Mouse (Mus musculus) adrenal gland, postnatal 36 days (tissue): Measurements from ENCODE around the gene Hhipl1. TPM values are rescaled to one million over a fixed set of nuclear protein-coding genes. Genes with fewer than 3 reads are reported as not detected.
A peak's percentile ranks its signal among the peaks of the same experiment; 100 is the strongest.

Experiments used
- DNase-seq, 2 experiments: peaks; one replicate each; pipeline ENCODE4 v3.0.0; 2021; ENCODE audit warnings: mixed read lengths in 1 of 2
- total RNA-seq, 2 experiments: library from RNA; stranded (reverse); gene quantifications; 2 replicates each; pipeline ENCODE4 v1.2.3; 2021

Hhipl1 gene
- total RNA-seq, 2 experiments from 2014 or later, result 0.76 to 0.86 TPM

DNA sequence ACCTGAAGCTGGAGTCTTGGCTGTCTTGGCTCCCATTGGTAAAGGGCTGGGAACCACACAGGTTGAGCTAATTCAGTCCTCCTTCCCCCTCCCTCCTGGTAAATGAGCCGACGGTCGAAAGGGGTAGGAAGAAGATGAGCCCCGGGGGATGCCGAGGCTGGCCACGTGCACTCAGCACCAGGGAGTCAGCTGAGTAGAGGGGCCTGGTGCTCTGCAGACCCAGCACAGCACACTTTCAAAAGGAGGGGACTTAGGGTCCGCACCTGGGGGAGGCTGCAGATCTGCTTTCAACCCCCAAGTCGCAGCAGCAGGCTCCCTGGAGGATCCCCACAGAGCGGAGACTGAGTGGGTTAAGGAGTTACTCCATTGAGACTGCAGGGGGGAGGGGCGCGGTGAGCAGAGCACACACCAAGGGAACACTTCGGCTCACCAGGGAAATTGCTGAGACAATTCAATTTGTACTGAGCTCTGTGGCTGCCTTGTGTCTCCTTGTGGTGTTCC, 28.7 kb upstream of the Hhipl1 start:
- no peak for DNase-seq

DNA sequence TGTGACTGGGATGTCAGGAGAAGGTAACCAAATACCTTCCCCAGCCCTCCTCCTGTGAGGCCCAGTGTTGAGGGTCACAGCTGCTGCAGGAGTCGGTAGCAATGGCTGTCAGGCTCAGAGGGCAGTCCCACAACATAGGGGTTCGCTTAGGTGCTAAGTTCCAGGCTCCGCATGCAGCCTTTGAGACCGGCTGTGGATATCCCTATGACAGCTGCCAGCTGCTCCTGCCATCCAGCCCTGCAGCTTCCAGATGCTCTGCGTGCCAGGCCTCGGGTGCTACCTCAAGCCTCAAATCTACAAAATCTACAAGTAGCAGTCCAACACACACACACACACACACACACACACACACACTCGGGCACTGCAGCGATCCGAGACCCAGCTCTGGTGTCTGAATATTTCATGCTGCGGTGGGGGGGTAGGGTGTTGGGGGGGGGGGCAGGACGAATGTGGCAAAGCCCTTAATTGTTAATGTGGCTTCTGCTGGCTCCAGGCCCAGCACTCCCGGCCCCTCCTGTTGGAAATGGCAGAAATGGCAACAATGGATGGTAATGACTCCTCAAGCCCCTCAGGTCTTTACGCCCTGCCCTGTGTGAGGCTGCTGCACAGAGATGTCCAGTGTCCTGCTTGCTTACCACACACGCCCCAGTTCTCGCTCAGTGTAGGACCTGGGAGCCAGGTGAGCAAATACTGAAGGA, 27.7 kb upstream of the Hhipl1 start:
- no peak for DNase-seq

GRCm38 (mm10) chr12:108284455-108285224, 21.4 kb upstream of the Hhipl1 start:
- DNase-seq, result peak in 1 of 2 experiments; percentile 27

DNA sequence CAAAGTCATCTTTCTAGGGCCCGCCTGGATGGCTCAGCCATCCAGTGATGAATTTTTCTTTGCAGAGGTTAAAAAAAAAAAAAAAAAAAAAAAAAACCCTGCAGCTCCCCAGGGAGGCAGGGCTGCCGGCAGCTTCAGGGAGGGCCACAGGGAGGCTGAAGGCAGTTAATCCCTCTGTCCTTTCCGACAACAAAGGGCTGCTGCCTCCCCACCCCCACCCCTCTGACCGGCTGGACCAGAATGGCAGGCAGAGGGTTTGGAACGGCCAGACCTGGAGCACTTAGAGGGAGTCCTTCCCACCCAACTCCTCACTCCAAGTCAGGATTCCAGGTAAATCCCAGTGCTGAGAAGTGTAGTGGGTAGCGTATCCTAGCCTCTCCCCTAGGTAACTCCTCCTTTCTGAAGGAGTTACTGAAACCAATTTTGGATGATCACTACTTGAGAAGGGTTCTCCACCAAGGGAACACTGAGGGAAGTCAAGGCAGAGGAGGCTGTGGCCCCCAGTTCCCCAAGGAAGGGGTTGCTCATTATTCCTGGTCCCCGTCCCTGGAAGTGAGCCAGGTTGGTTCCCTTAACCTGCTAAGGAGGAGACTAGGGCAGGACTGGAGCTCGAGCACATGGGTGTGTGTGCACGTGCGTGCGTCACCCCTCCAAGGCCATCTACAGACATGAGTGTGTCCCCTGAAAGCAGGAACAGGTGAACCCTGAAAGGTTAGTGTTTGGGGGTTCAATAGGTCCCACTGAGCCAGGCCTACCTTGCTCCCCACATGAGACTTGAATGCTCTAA, 20.7 kb upstream of the Hhipl1 start:
- no peak for DNase-seq

- no peak for DNase-seq
These were observed 19.7 kb upstream of the Hhipl1 start for GRCm38 (mm10) chr12:108286381-108286780.

DNA sequence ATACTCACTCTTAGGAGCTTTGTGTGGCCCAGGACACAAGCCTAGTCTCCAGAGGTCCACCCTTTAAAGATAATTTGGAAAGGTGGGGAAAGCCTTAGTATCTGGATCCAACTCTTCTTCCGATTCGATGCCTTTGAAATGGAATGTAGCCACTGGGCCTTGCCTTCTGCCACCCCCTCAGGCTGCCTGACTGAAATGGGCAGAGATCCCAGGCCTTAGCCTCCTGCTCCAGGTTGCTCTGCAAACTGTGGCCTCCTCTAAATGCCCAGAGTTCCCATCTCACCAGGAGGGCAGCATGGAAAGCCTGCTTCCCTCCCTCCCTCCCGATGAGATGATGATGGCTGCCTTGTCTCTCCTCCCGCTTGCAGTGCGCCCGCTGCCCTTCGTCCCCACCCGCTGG, 19.1 kb upstream of the Hhipl1 start:
- no peak for DNase-seq

- DNase-seq, result peak in 1 of 2 experiments; percentile 36
These were observed 17.8 kb upstream of the Hhipl1 start for GRCm38 (mm10) chr12:108288127-108288880.

- DNase-seq, result no peak
These were observed 13.7 kb upstream of the Hhipl1 start for GRCm38 (mm10) chr12:108292419-108292818.

DNA sequence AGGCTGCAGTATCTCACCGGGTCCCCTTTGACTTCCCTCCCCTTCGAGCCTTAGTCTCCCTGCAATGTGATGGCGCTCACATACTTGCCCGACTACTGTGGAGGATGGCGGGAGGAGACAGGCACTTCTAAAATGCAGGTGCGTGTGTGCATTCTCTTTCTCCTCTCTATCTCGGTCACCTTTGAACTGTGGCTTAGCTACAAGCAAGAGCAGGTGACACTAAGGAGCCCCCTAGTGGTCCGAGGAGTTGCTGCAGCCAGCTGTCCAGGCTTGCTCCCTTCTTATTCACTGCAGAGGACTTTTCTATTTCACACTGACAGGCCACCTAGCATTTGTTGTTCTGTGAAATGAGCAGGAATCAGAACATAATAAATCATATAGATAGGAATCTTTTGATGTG, 13.1 kb upstream of the Hhipl1 start:
- peak; percentile 83 to 88 for DNase-seq

GRCm38 (mm10) chr12:108294620-108295019, 11.4 kb upstream of the Hhipl1 start:
- DNase-seq, result peak in 1 of 2 experiments; percentile 53

GRCm38 (mm10) chr12:108297033-108297432, 9.0 kb upstream of the Hhipl1 start:
- DNase-seq, result no peak

DNA sequence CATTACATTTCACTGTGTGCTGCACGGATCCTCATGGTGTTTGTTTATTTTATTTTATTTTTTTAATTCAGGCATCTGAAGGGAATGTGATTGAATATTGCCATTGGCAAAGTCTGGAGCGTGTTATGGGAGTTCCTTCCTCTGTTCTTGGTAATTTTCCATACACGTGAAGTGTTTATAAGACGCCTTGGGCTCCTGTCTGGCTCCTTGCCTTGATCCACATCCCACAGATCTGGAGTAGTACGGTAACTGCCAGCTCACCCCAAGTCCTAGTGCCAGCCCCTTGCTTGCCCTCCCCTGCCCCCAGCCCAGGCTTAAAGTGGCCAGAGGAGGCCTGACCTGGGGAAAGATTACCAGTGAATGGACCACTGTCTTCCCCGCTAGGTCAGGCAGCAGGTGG, 5.1 kb upstream of the Hhipl1 start:
- no peak for DNase-seq

- DNase-seq, result no peak
These were observed 2.2 kb upstream of the Hhipl1 start for GRCm38 (mm10) chr12:108303778-108304365.

GRCm38 (mm10) chr12:108305172-108305571, 898 bp upstream of the Hhipl1 start:
- DNase-seq, result no peak

GRCm38 (mm10) chr12:108307553-108307952, 1.5 kb downstream of the Hhipl1 start:
- DNase-seq, result peak; percentile 62 to 75

DNA sequence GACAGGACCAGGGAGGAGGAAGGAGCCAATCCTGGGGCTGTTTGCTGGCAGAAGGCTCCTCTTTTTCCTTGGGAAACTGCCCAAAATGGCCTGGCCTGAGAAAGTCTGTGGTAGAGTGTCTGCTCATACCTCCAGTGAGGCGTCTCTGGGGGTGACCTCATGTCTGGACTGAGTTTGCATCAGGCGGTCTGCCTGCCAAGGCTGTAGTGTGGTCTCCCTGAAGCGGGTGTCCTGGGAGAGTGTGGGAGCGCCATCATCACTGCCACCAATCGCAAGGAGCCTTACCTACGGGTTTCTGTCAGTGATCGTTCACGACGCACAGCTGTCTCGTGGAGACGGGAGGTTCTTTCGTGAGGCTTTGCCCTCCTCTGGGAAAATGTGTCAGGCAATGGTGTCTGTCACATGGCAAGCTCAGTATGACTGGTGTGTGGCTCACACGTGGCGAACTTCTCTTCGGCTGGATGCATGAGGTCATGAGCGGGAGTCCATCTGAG, 2.3 kb downstream of the Hhipl1 start:
- DNase-seq, result no peak

DNA sequence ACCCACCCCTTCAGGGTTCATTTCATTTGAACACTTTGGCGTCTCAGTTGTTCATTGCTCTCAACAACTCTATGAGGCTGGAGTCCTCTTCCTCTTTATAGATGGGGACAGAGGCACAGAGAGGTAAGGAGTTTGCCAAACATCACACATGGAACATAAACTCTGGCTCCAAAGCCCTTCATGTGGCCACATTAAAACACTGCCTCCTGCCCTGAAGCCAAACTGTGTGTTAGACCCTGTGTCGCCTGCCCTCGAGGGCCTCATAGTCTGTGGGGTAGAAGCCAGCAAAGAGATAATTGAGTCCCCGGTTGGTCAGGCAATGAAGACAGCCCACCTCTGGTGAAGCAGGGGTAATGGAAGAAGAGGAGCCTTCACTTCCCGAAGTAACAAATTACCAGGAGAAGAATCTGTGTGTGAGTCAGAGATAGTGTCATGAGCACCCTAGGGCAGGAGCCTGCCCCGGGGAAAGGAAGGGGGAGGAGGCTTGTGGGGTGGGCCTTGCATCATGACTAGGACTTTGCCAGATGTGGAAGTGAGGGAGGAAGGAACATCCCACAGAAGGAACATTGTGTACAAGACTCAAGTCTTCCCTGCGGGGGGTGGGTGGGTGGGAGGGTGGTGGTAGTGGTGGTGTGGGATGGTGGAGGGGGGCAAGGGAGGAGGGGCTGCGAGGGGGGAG, 3.2 kb downstream of the Hhipl1 start:
- DNase-seq, result peak; percentile 59 to 68

GRCm38 (mm10) chr12:108310041-108310440, 4.0 kb downstream of the Hhipl1 start:
- no peak for DNase-seq

GRCm38 (mm10) chr12:108310456-108311027, 4.5 kb downstream of the Hhipl1 start:
- no peak for DNase-seq

DNA sequence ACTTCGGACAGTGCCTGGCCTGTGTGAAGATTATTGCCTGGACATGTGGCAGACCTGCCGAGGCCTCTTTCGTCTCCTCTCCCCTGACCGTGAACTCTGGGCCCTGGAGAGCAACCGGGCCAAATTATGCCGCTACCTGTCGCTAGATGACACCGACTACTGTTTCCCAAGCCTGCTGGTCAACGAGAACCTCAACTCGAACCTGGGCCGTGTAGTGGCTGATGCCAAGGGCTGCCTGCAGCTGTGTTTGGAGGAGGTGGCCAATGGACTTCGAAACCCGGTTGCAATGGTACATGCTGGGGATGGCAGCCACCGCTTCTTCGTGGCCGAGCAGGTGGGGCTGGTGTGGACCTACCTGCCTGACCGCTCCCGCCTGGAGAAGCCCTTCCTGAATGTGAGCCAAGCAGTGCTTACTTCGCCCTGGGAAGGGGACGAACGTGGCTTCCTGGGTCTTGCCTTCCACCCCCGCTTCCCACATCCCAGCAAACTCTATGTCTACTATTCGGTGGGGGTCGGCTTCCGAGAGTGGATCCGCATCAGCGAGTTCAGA, 5.7 kb downstream of the Hhipl1 start:
- no peak for DNase-seq
